Mouse (Mus musculus): Measurements from ENCODE around the gene Tmem161a. TPM values are rescaled to one million over a fixed set of nuclear protein-coding genes. Genes with fewer than 3 reads are reported as not detected.
"Not testable (repeated sequence)": the region's sequence is repeated elsewhere in the genome, so short reads cannot be mapped to it uniquely, and the experiment has no call there.

The Tmem161a gene
- polyA plus RNA-seq, 1 experiment from 2014 or later: 28.1 TPM

DNA sequence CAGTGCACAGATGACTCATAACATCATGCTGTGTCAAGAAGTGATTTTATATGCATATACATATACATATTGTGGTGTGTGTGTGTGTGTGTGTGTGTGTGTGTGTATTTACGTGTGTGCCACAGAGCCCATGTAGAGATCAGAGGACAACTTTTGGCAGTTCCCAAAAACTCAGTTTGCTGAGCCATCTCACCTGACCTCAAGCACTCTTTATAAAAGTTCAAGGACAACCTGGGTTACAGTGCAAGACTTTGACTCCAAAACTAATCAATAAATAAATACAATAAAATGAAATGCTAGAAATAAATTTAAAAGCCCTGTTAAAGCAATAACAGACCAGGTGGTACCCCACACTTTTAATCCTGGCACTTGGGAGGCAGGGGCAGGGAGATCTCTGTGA, 39.1 kb downstream of the Tmem161a start:
- Histone ChIP-seq H3K9me3 (replicated peaks) (no peaks in the 10 kb centered on the region), H3K9ac (peak overlapping the region; percentile 85), H3K27ac (replicated peaks) (peak overlapping the region; percentile 91), H3K27me3 (no peaks in the 10 kb centered on the region), H3K4me3 (replicated peaks) (peak overlapping the region; percentile 77), H3K4me2 (peak overlapping the region; percentile 99), H3K4me1 (replicated peaks) (peaks cover 59% of the 10 kb centered on the region), H3K36me3 (replicated peaks) (no peaks in the 10 kb centered on the region)
- WGBS (ENCODE audit: insufficient replicate concordance): 39% methylated on average over 1 of the region's 1 CpGs
- ATAC-seq (ENCODE audit: insufficient read depth): no peak

DNA sequence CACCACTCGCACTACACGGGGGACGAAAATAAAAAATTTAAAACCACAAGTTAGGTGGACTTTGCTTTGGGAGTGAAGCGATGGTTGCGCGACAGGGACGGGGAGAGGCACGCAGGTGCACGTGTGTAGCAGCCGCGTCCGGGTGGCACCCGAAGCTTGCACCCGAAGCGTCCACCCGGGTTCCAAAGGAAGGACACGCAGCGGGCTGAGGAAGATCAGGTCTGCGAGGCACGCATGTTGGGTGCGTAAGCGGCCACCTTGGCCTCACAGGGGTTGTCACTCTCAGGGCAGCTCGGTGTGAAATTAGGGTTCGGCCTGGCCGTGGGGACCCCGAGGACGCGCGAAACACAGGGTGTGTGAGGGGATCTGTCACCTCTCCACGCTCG, 39.6 kb downstream of the Tmem161a start:
- H3K9me3 ChIP-seq (replicated peaks): no peaks in the 10 kb centered on the region
- peak overlapping the region; percentile 85 for H3K9ac ChIP-seq
- H3K36me3 ChIP-seq (replicated peaks): no peaks in the 10 kb centered on the region
- no peak for ATAC-seq (ENCODE audit: insufficient read depth)
- under 1% methylated on average over 31 of the region's 31 CpGs for WGBS (ENCODE audit: insufficient replicate concordance)
- no peaks in the 10 kb centered on the region for H3K27me3 ChIP-seq
- H3K4me2 ChIP-seq: peak overlapping the region; percentile 99
- peaks cover 59% of the 10 kb centered on the region for H3K4me1 ChIP-seq (replicated peaks)
- H3K27ac ChIP-seq (replicated peaks): peak overlapping the region; percentile 91
- H3K4me3 ChIP-seq (replicated peaks): peak overlapping the region; percentile 77

DNA sequence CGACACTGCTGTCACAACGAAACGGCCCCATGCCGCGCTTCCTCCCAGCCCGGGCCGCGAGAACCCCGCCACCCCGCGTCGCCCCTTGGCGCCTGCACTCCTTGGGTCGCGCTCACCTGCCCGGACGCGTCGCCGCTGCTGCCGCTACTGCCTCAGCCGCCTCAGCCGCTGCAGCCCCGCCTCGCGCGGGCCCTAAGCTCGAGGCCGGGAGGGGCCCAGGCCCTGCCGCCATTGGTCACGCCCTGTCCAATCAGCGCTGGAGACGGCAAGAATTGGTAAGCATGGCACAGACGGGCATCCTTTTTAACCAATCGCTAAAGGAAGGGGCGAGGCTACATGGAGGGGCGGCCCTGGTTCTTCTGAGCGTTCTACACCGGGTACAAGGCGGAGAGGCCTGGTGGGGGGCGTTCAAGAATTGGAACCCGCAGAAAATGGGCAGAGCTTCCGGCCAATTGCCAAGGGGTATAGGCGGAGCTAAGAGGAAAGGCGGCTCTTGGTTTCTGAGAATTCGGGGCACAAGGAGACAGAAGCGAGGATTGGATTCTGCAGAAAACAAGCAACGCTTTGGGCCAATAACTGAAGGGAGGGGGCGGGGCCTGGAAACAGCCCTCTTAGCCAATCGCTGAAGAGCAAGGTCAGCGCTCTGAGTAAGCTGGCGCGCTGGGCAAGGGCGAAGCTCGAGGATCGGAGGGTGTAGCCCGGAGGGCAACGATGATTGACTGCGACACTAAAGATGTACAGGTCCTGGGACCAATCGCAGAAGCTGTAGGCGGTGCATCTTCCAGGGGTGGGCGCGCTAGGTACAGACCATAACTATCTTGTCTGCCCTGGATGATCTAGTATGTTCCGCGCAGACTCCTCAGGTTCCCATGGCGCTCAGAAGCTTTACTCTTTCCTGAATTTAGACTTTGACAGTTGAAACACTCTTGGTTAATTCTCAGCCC, 40.2 kb downstream of the Tmem161a start, which contains the start of gene Slc25a42:
Slc25a42 (minus strand) TSS at position 194 of the 944 bp plus-strand sequence.
- under 1% methylated on average over 66 of the region's 66 CpGs for WGBS (ENCODE audit: insufficient replicate concordance)
- no peaks in the 10 kb centered on the region for H3K36me3 ChIP-seq (replicated peaks)
- peaks cover 54% of the 10 kb centered on the region for H3K4me1 ChIP-seq (replicated peaks)

DNA sequence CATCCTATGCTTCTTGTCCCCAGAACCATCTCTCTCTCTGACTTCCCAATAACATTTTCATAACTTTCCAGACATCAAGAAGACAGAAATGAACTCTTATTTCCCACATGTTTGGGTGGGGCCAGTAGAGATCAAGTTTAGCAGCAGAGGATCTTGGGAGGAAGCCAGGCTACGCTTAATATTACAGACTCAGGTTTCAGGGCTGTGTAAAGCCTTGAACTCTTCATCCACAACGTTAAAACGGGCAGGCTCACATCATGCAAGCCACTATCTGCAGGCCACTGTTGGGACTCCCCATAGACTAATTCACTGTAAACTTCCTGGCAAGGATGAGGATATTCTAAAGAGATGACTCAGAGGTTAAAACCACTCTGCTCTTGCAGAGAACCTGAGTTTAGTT, 42.3 kb downstream of the Tmem161a start:
- Histone ChIP-seq H3K4me3 (replicated peaks) (no peak overlapping the region), H3K4me1 (replicated peaks) (peaks cover 47% of the 10 kb centered on the region), H3K9me3 (replicated peaks) (no peaks in the 10 kb centered on the region), H3K4me2 (no peak overlapping the region), H3K27ac (replicated peaks) (no peak overlapping the region), H3K9ac (no peak overlapping the region), H3K36me3 (replicated peaks) (no peaks in the 10 kb centered on the region), H3K27me3 (peaks cover 8% of the 10 kb centered on the region; the same call in 1 of the 2 replicates)
- ATAC-seq (ENCODE audit: insufficient read depth): no peak
- 58% methylated on average over 3 of the region's 3 CpGs for WGBS (ENCODE audit: insufficient replicate concordance)

More for the DNA sequence above, 40.2 kb downstream of the Tmem161a start, which contains the start of gene Slc25a42:
- Histone ChIP-seq H3K9me3 (replicated peaks) (no peaks in the 10 kb centered on the region), H3K27ac (replicated peaks) (peak within 1 kb of the TSS; percentile 91), H3K4me3 (replicated peaks) (peak within 1 kb of the TSS; percentile 77), H3K9ac (peak within 1 kb of the TSS; percentile 85), H3K4me2 (peak within 1 kb of the TSS; percentile 99), H3K27me3 (no peaks in the 10 kb centered on the region)
- peak; percentile 95 for ATAC-seq (ENCODE audit: insufficient read depth)

DNA sequence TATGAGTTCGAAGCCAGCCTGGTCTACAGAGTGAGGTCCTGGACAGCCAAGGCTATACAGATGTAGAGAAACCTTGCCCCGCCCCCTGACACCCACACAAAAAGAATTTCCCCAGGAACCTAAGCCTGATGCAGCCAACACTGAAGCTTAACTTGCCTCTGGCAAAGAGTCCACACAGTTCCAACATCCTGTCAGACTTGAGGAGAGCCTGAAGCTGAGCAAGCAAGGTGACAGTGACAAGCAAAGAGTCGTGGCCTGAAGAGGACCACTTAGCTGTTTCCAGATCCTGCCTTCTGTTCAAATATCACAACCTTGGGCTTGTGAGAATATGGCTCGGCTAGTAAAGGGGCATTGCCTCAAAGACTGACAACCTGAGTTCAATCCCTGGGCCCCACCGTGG, 42.9 kb downstream of the Tmem161a start:
- peaks cover 8% of the 10 kb centered on the region; the same call in 1 of the 2 replicates for H3K27me3 ChIP-seq
- H3K4me2 ChIP-seq: no peak overlapping the region
- no peak overlapping the region for H3K27ac ChIP-seq (replicated peaks)
- 66% methylated on average over 5 of the region's 5 CpGs for WGBS (ENCODE audit: insufficient replicate concordance)
- no peak overlapping the region for H3K4me3 ChIP-seq (replicated peaks)
- peaks cover 43% of the 10 kb centered on the region for H3K4me1 ChIP-seq (replicated peaks)
- H3K36me3 ChIP-seq (replicated peaks): no peaks in the 10 kb centered on the region
- H3K9me3 ChIP-seq (replicated peaks): no peaks in the 10 kb centered on the region
- ATAC-seq (ENCODE audit: insufficient read depth): no peak
- H3K9ac ChIP-seq: no peak overlapping the region

DNA sequence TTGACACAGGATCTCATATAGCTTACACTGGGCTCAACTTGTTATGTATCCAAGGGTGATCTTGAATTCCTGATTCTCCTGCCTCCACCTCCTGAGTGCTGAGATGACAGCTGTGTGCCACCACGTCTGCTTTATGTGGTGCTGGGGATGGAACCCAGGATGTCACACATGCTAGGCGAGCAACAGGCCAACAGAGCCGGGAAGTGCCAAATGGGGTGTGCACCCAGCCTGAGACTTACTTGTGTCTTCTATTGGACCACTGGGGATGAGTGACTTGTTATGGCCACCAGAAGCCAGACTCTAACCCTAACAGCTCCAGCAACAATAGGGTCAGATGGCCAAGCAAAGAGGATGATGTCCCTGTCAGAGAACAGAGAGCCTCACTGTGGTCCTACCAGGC, 44.0 kb downstream of the Tmem161a start:
- not testable (repeated sequence) for ATAC-seq (ENCODE audit: insufficient read depth); H3K4me3 ChIP-seq (replicated peaks); H3K9me3 ChIP-seq (replicated peaks); H3K27ac ChIP-seq (replicated peaks); H3K27me3 ChIP-seq; H3K9ac ChIP-seq; H3K4me2 ChIP-seq; H3K36me3 ChIP-seq (replicated peaks)
- WGBS (ENCODE audit: insufficient replicate concordance): 63% methylated on average over 3 of the region's 3 CpGs
- H3K4me1 ChIP-seq (replicated peaks): peaks cover 42% of the 10 kb centered on the region

GRCm38 (mm10) chr8:70216566-70216965, 44.4 kb downstream of the Tmem161a start:
- Histone ChIP-seq H3K4me3 (replicated peaks) (no peak overlapping the region), H3K4me2 (no peak overlapping the region), H3K9me3 (replicated peaks) (no peaks in the 10 kb centered on the region), H3K27ac (replicated peaks) (no peak overlapping the region), H3K9ac (no peak overlapping the region), H3K36me3 (replicated peaks) (no peaks in the 10 kb centered on the region), H3K27me3 (peaks cover 8% of the 10 kb centered on the region; the same call in 1 of the 2 replicates), H3K4me1 (replicated peaks) (peaks cover 42% of the 10 kb centered on the region)
- 67% methylated on average over 1 of the region's 1 CpGs for WGBS (ENCODE audit: insufficient replicate concordance)
- no peak for ATAC-seq (ENCODE audit: insufficient read depth)

- no peak overlapping the region for H3K4me2 ChIP-seq
- H3K27ac ChIP-seq (replicated peaks): no peak overlapping the region
- no peak for ATAC-seq (ENCODE audit: insufficient read depth)
- H3K9me3 ChIP-seq (replicated peaks): no peaks in the 10 kb centered on the region
- H3K4me3 ChIP-seq (replicated peaks): no peak overlapping the region
- H3K9ac ChIP-seq: no peak overlapping the region
- H3K27me3 ChIP-seq: peaks cover 8% of the 10 kb centered on the region; the same call in 1 of the 2 replicates
- no peaks in the 10 kb centered on the region for H3K36me3 ChIP-seq (replicated peaks)
- H3K4me1 ChIP-seq (replicated peaks): peaks cover 37% of the 10 kb centered on the region
These were observed 45.3 kb downstream of the Tmem161a start for GRCm38 (mm10) chr8:70217441-70217840.

- 0 out of 2 replicates have a peak overlapping the region, but pooled peaks have one; percentile 38 for H3K27ac ChIP-seq (replicated peaks)
- no peaks in the 10 kb centered on the region for H3K9me3 ChIP-seq (replicated peaks)
- H3K27me3 ChIP-seq: peaks cover 8% of the 10 kb centered on the region; the same call in 1 of the 2 replicates
- H3K9ac ChIP-seq: no peak overlapping the region
- WGBS (ENCODE audit: insufficient replicate concordance): 47% methylated on average over 5 of the region's 5 CpGs
- peaks cover 27% of the 10 kb centered on the region for H3K4me1 ChIP-seq (replicated peaks)
- H3K36me3 ChIP-seq (replicated peaks): 0 out of 2 replicates have a peak, but pooled peaks cover 5% of the 10 kb centered on the region
- 0 out of 2 replicates have a peak, but pooled peaks have one; percentile 26 for ATAC-seq (ENCODE audit: insufficient read depth)
- H3K4me2 ChIP-seq: no peak overlapping the region
- no peak overlapping the region for H3K4me3 ChIP-seq (replicated peaks)
These were observed 47.0 kb downstream of the Tmem161a start for GRCm38 (mm10) chr8:70219107-70219684.

GRCm38 (mm10) chr8:70220236-70220840, 48.2 kb downstream of the Tmem161a start:
- no peaks in the 10 kb centered on the region for H3K9me3 ChIP-seq (replicated peaks)
- peaks cover 8% of the 10 kb centered on the region; the same call in 1 of the 2 replicates for H3K27me3 ChIP-seq
- 0 out of 2 replicates have a peak overlapping the region, but pooled peaks have one; percentile 38 for H3K27ac ChIP-seq (replicated peaks)
- H3K4me2 ChIP-seq: no peak overlapping the region
- H3K9ac ChIP-seq: no peak overlapping the region
- H3K4me1 ChIP-seq (replicated peaks): peaks cover 27% of the 10 kb centered on the region
- H3K4me3 ChIP-seq (replicated peaks): no peak overlapping the region
- WGBS (ENCODE audit: insufficient replicate concordance): 67% methylated on average over 8 of the region's 8 CpGs
- H3K36me3 ChIP-seq (replicated peaks): peaks cover 15% of the 10 kb centered on the region
- peak; percentile 15; the same call in 1 of the 2 replicates for ATAC-seq (ENCODE audit: insufficient read depth)
